Mouse (Mus musculus): Measurements from ENCODE around the gene Syndig1.

DNA sequence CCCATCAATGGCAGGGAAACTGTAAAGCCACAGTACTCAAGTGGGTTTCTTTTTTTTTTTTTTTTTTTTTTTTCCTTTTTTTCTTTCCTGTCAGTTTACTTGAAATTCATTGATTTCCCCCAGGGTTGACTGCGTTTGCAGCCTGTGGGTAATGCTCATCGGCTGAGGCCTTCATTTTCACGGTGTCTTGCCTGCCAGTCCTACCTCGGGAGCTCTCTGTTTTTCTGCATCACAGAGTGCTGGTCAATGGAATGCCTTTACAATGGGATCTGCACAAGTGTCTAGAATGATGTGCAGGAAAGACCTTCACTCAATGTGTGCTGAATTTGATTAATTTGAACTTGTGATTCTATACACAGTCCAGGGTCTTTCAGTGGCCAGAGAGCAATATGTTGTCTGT lies 184.8 kb downstream of the Syndig1 start:
- TF ChIP-seq CTCF (IDR thresholded peaks at IDR 0.05; ENCODE audit: low read depth) (no peak), EP300 (IDR thresholded peaks at IDR 0.05; ENCODE audit: low read depth) (no peak)
